Mouse (Mus musculus) mouse embryonic stem cell (cell line): Measurements from ENCODE around the gene Bud23.

Source experiments
- in situ Hi-C, 2 experiments: fragments of 300-500 bp; cut with MboI; formaldehyde crosslinking; loops; 1 replicate in 1 of 2; 3 replicates in 1 of 2; pipeline ENCODE4 v1.14.3; 2019 to 2020; ENCODE audit warnings: low sequenced_read_pairs in 2 of 2, low pct_unique_long_range_greater_than_20kb in 1 of 2, mixed read lengths in 1 of 2; ENCODE audit not compliant: unreplicated experiment in 1 of 2

Bud23 gene

GRCm38 (mm10) chr5:135032581-135032980, 32.2 kb downstream of the Bud23 start:
- in situ Hi-C loops: no loop called here

GRCm38 (mm10) chr5:135029007-135029854, 35.5 kb downstream of the Bud23 start:
- in situ Hi-C loops: no loop called here

- in situ Hi-C loops: no loop called here
These were observed 38.9 kb downstream of the Bud23 start for GRCm38 (mm10) chr5:135025899-135026298.

GRCm38 (mm10) chr5:135024665-135025224, 40.0 kb downstream of the Bud23 start:
- in situ Hi-C loops: no loop called here

- in situ Hi-C loops: no loop called here
These were observed 41.2 kb downstream of the Bud23 start, which contains the start of gene Stx1a for GRCm38 (mm10) chr5:135023344-135024173. TSS of gene Stx1a (plus strand) at chr5:135023482.

- in situ Hi-C loops: no loop called here
These were observed 42.9 kb downstream of the Bud23 start for GRCm38 (mm10) chr5:135021814-135022213.

GRCm38 (mm10) chr5:135016224-135016759, 48.5 kb downstream of the Bud23 start:
- in situ Hi-C loops: no loop called here

- in situ Hi-C loops: no loop called here
These were observed 49.3 kb downstream of the Bud23 start for GRCm38 (mm10) chr5:135015497-135015896.

- in situ Hi-C loops: no loop called here
These were observed 51.9 kb downstream of the Bud23 start for GRCm38 (mm10) chr5:135012671-135013441.

GRCm38 (mm10) chr5:135011809-135012613, 52.7 kb downstream of the Bud23 start:
- in situ Hi-C loops: no loop called here

GRCm38 (mm10) chr5:135010841-135011743, 53.7 kb downstream of the Bud23 start:
- in situ Hi-C loops: no loop called here

GRCm38 (mm10) chr5:135010320-135010709, 54.4 kb downstream of the Bud23 start:
- in situ Hi-C loops: no loop called here

- in situ Hi-C loops: no loop called here
These were observed 55.0 kb downstream of the Bud23 start for GRCm38 (mm10) chr5:135009590-135010319.

- in situ Hi-C loops: no loop called here
These were observed 55.8 kb downstream of the Bud23 start, which contains the start of gene Abhd11 for GRCm38 (mm10) chr5:135008671-135009589. TSS of gene Abhd11 (plus strand) at chr5:135009152.
